Mouse (Mus musculus) heart, embryonic 16.5 days (tissue): ENCODE measurements around the gene Ctxn1. TPM values are rescaled to one million over a fixed set of nuclear protein-coding genes. Genes with fewer than 3 reads are reported as not detected.

Experiments used
- ATAC-seq: fragments of 200-750 bp; cut with Nextera tagmentation; replicated peaks from 2 replicates; pipeline ENCODE4 v1.8.0; 2017; ENCODE audit warnings: moderate number of reproducible peaks; ENCODE audit not compliant: insufficient read depth, low FRiP score; ENCODE audit errors: extremely low read depth
- H3K27ac ChIP-seq: fragments of 300-500 bp; sonication (generic); 2 replicates; pipeline ENCODE4 v1.5.1; 2014; ENCODE audit warnings: mild to moderate bottlenecking, low read length, control low read depth, moderate library complexity
- H3K27me3 ChIP-seq: fragments of 300-500 bp; sonication (generic); 2 replicates; pipeline ENCODE4 v1.6.1; 2014; ENCODE audit warnings: low read length, mixed read lengths; ENCODE audit not compliant: control insufficient read depth, insufficient read depth
- H3K36me3 ChIP-seq: fragments of 300-500 bp; sonication (generic); 2 replicates; pipeline ENCODE4 v1.6.1; 2014; ENCODE audit not compliant: control insufficient read depth, insufficient read depth
- H3K4me1 ChIP-seq: fragments of 300-500 bp; sonication (generic); 2 replicates; pipeline ENCODE4 v1.6.1; 2014; ENCODE audit warnings: low read length, mixed read lengths; ENCODE audit not compliant: control insufficient read depth, insufficient read depth
- H3K4me2 ChIP-seq: fragments of 300-500 bp; sonication (generic); 2 replicates; pipeline ENCODE4 v1.6.1; 2014; ENCODE audit warnings: low read depth, mild to moderate bottlenecking, control low read depth, low read length
- H3K4me3 ChIP-seq: fragments of 300-500 bp; sonication (generic); 2 replicates; pipeline ENCODE4 v1.5.1; 2014; ENCODE audit warnings: mild to moderate bottlenecking, control low read depth, low read length
- H3K9ac ChIP-seq: fragments of 300-500 bp; sonication (generic); 2 replicates; pipeline ENCODE4 v1.6.1; 2014; ENCODE audit warnings: low read length, control low read depth
- H3K9me3 ChIP-seq: fragments of 300-500 bp; sonication (generic); replicated peaks from 2 replicates; pipeline ENCODE4 v1.6.1; 2016; ENCODE audit warnings: low read length; ENCODE audit not compliant: control insufficient read depth
- WGBS: fragments of 180-500 bp; shearing (Covaris S2); extraction: QIAGEN DNeasy Blood & Tissue Kit; methylation state at CpG from one replicate; pipeline ENCODE4 v1.1.7; 2014; 5-methylcytosine and 5-hydroxymethylcytosine counted together
- polyA plus RNA-seq: library from polyadenylated mRNA; unstranded; fragments of >200 nt; fragmentation: Nextera tagmentation; extraction: Ambion mirVana; gene quantifications from 2 replicates; pipeline ENCODE4 v1.2.1, GENCODE M21; 2015

The Ctxn1 gene
- polyA plus RNA-seq = 27.5 and 28.4 TPM in 2 replicates

DNA sequence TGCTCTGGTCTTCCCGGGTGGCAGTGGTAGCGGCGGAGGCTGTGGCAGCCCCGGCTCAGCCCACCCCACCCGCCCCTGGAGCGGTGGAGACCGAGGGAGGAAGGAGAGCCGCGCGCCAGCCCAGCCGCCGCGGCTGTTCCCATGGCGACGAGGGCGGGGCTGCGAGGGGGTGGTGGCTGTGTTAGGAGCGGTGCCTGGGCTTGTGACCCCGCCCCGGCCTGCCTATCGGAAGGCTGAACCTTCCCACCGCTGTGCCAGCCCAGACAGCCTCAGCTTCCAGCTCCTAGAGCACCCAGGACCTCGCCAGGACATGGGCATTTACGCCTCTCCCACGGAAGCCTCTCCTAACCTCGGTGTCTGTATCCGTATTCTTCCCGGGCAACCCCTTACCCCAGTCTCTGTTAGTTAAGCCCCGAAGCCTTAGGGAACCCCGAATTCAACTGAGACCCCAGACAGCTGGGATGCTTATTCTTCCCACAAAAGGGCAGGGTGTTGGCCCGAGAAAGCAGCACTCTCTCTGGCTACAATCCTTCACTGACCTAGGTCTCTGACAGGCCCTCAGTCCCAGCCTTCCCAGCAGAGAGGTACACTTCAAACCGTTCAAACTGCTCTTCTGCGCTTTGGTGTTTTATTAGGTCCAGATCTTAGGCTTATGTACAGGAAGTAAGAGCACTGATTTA is at the start of gene Ctxn1:
Gene Ctxn1, minus strand, starts transcription at position 150 of the 680 bp plus-strand sequence.
- H3K4me1 ChIP-seq = peaks cover 8% of the 10 kb centered on the region
- no peaks in the 10 kb centered on the region for H3K9me3 ChIP-seq
- H3K27me3 ChIP-seq = no peaks in the 10 kb centered on the region
- H3K36me3 ChIP-seq = peaks cover 53% of the 10 kb centered on the region
- H3K4me2 ChIP-seq = peak within 1 kb of the TSS; percentile 91
- H3K9ac ChIP-seq = peak within 1 kb of the TSS; percentile 73
- peak within 1 kb of the TSS; percentile 52 for H3K27ac ChIP-seq
- ATAC-seq = peak; percentile 93
- peak within 1 kb of the TSS; percentile 73 for H3K4me3 ChIP-seq
- WGBS = 6% methylated on average over 31 of the region's 33 CpGs

DNA sequence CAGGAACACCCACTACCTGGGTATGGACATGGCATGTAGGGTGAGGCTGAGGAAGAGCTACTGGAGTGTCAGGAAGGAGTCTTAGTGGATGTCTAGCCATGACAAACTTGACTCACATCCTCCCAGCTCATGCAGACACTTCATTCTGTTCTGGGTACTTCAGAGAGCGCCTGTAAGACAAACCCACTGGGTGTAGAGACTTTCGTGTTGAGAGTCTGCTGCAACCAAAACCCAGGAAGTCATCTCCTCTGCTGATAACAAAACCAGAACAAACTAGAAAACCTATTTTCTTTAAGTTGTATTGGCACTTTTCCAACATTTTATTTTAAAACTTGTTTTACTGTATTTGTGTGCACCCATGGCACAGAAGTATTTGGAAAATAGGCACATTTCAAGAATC is 46.8 kb upstream of the Ctxn1 start:
- Histone ChIP-seq H3K4me2 (no peak overlapping the region), H3K9ac (no peak overlapping the region), H3K4me1 (0 out of 2 replicates have a peak, but pooled peaks cover 3% of the 10 kb centered on the region), H3K27me3 (no peaks in the 10 kb centered on the region), H3K27ac (no peak overlapping the region), H3K4me3 (no peak overlapping the region), H3K36me3 (peaks cover 67% of the 10 kb centered on the region), H3K9me3 (no peaks in the 10 kb centered on the region)
- WGBS = 81% methylated on average over 2 of the region's 2 CpGs
- ATAC-seq = no peak

DNA sequence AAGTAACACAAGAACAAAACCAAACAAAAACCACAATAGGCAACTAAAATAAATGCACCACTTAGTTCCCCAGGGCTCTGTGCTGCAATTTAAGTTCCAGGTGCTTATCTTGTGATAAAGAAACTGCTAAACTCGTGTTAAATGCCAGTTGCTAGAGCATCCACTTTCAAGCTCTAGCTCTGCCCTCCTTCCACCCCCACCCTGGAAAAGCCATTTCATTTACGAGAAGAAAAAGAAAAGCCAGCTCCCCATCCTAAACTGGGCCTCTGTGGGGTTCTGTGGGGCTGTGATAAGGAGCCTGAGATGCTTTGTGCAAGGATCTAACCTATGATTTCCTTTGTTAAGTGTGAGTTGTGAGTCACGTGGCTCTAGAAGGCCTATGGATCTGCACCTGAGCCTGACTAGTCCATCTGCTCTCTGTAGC is 45.1 kb upstream of the Ctxn1 start:
- 41% methylated on average over 3 of the region's 3 CpGs for WGBS
- Histone ChIP-seq H3K9me3 (no peaks in the 10 kb centered on the region), H3K27me3 (no peaks in the 10 kb centered on the region), H3K36me3 (peaks cover 66% of the 10 kb centered on the region), H3K4me3 (no peak overlapping the region), H3K4me2 (no peak overlapping the region), H3K9ac (no peak overlapping the region), H3K4me1 (0 out of 2 replicates have a peak, but pooled peaks cover 3% of the 10 kb centered on the region), H3K27ac (no peak overlapping the region)
- no peak for ATAC-seq

DNA sequence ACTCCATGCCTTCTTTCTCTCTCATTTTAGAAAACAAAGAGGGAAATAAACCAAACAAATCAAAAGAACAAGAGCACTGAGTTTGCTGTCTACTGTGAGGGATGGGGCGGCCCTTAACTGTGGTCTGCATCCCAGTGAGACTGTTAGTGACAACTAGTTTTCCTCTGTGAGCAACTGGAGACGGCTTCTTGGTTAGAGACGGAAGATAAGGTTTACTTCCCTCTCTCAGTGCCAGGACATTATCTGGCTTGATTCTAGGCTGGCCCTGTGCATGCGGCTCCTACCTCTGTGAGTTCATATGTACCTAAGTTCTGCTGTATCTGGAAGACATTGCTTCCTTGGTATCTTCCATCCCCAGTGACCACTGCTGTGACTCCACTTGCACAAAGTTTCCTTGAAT is 38.7 kb upstream of the Ctxn1 start:
- Histone ChIP-seq H3K9me3 (no peaks in the 10 kb centered on the region), H3K4me1 (no peaks in the 10 kb centered on the region), H3K4me3 (no peak overlapping the region), H3K36me3 (peaks cover 64% of the 10 kb centered on the region), H3K4me2 (no peak overlapping the region), H3K27me3 (no peaks in the 10 kb centered on the region), H3K27ac (no peak overlapping the region), H3K9ac (no peak overlapping the region)
- WGBS = 70% methylated on average over 4 of the region's 4 CpGs
- ATAC-seq = no peak

DNA sequence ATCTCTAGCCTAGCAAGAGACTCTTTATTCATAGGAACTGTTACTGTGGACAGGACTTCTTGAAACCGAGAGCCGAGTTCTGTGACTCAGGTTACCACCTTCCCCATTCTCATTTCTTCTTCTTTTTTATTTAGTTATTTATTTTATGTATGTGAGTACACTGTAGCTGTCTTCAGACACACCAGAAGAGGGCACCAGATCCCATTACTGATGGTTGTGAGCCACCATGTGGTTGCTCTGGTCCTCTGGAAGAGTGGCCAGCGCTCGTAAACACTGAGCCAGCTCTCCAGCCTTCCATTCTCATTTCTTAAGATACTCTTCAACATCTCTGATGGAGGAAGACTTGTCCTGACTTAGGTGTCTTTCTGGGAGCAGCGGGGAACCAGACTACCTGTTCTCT is 33.7 kb upstream of the Ctxn1 start:
- Histone ChIP-seq H3K9me3 (no peaks in the 10 kb centered on the region), H3K4me3 (no peak overlapping the region), H3K27me3 (no peaks in the 10 kb centered on the region), H3K4me2 (no peak overlapping the region), H3K4me1 (no peaks in the 10 kb centered on the region), H3K9ac (no peak overlapping the region), H3K27ac (no peak overlapping the region), H3K36me3 (peaks cover 54% of the 10 kb centered on the region)
- WGBS = 94% methylated on average over 5 of the region's 5 CpGs
- no peak for ATAC-seq

DNA sequence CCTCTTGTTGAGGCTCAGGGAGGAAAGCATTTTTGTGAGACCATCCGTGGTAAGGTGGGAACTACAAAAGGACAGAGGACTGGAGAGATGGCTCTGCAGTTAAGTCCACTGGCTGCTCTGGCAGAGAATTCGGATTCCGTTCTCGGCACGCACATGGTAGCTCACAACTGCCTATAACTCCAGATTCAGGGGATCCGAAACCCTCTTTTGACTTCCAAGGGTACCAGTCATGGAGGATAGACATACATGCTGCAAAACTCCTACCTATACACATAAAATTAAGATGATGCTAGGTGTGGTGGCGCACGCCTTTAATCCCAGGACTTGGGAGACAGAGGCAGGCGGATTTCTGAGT is 17.0 kb upstream of the Ctxn1 start:
- Histone ChIP-seq H3K36me3 (peaks cover 23% of the 10 kb centered on the region), H3K9ac (peak overlapping the region; percentile 86), H3K4me3 (peak overlapping the region; percentile 85), H3K4me1 (peaks cover 7% of the 10 kb centered on the region), H3K27ac (peak overlapping the region; percentile 67; the same call in 1 of the 2 replicates), H3K4me2 (peak overlapping the region; percentile 62), H3K9me3 (no peaks in the 10 kb centered on the region), H3K27me3 (no peaks in the 10 kb centered on the region)
- 22% methylated on average over 9 of the region's 9 CpGs for WGBS
- no peak; the same call in 1 of the 2 replicates for ATAC-seq

DNA sequence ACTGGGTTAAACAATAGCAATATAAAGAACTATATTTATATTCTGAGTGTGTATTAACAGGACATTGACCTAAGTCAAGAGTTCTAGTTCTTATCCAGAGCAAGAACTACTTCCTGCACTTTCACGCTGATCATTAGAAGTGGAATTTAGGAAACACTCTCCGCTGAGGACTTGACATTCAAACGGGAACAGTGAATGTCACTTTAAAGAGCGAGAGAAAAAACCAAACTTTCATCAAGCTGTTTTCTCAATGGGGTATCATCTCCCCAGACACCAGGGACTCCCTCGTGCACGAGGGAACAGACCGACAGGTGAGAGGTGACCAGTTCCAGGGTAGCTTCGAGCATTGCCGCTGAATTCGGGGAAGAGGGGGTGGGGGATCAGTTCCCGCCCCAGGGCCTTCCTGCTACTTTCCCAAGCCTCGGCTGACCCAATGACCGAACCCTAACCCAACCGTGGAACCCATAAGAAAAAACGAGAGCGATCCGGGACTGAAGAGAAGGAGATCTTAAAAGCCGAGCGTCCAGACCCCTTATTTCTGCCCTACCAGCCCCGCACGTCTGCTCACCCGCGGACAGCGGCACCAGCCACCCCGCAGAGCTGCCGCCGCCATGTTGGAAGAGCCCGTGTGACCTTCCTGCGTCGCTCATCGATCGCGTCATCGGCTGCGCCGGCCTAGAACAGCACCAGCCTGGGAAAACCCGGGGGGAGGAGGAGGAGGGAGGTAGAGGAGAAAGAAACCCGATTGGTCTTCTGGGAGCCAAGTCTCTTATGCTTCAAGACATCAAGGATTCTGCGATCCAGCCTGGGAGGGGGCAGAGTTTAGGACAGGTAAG is 16.4 kb upstream of the Ctxn1 start, which contains the start of gene Timm44:
Gene Timm44, minus strand, starts transcription at position 639 of the 836 bp plus-strand sequence.
- Histone ChIP-seq H3K4me1 (peaks cover 7% of the 10 kb centered on the region), H3K9me3 (no peaks in the 10 kb centered on the region), H3K4me2 (peak within 1 kb of the TSS; percentile 80), H3K4me3 (peak within 1 kb of the TSS; percentile 85), H3K27ac (peak within 1 kb of the TSS; percentile 67), H3K27me3 (no peaks in the 10 kb centered on the region), H3K36me3 (peaks cover 23% of the 10 kb centered on the region), H3K9ac (peak within 1 kb of the TSS; percentile 86)
- under 1% methylated on average over 39 of the region's 39 CpGs for WGBS
- peak; percentile 94 for ATAC-seq

DNA sequence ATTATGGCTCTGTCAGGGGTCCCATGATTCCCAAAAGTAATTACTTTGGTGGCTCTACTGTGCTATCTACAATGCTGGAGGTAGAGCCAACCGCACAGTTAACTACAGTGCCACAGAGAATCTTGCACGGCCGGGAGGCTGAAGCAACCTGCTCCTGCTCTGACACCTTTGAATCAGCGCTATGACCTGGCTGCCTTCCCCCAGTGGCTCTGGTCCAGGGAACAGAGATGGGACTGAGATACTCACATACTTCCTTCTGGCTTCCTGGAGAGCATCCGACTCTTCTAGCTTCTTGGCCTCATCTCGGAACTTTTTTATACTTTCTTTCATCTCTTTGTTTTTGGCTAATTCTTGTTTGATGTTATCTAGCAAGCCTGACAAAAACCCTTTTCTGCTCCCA is 10.5 kb upstream of the Ctxn1 start:
- WGBS = 86% methylated on average over 6 of the region's 6 CpGs
- no peak for ATAC-seq
- H3K36me3 ChIP-seq = peaks cover 74% of the 10 kb centered on the region

DNA sequence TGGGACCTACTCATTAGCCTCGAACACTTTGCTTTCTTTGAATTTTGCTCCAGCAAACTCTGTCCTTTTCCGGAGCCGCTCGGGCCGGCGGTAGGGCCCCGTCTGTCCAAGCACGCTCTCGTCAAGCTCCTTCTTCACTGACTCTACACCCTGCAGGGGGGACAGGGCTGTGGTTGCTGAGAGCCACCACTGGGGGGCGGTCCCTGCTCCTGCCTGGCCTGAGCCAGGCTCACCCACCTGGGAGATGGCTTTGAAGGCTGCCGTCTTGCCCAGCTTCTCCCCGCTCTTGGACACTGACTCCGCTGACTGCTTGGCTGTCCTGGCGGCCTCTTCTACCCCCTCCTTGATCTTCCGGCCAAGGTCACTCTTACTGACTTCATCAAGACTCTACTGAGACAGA is 8.6 kb upstream of the Ctxn1 start:
- ATAC-seq = no peak; the same call in 1 of the 2 replicates

More for the DNA sequence above, 10.5 kb upstream of the Ctxn1 start:
- no peaks in the 10 kb centered on the region for H3K9me3 ChIP-seq
- H3K4me1 ChIP-seq = peaks cover 3% of the 10 kb centered on the region
- no peak overlapping the region for H3K4me2 ChIP-seq
- no peak overlapping the region for H3K9ac ChIP-seq
- H3K27ac ChIP-seq = no peak overlapping the region
- no peaks in the 10 kb centered on the region for H3K27me3 ChIP-seq
- no peak overlapping the region for H3K4me3 ChIP-seq

More for the DNA sequence above, 8.6 kb upstream of the Ctxn1 start:
- H3K27me3 ChIP-seq = no peaks in the 10 kb centered on the region
- no peak overlapping the region for H3K4me3 ChIP-seq
- no peak overlapping the region for H3K4me2 ChIP-seq
- H3K9me3 ChIP-seq = no peaks in the 10 kb centered on the region
- H3K36me3 ChIP-seq = peaks cover 70% of the 10 kb centered on the region
- H3K4me1 ChIP-seq = no peaks in the 10 kb centered on the region
- no peak overlapping the region for H3K27ac ChIP-seq
- WGBS = 80% methylated on average over 15 of the region's 15 CpGs
- no peak overlapping the region for H3K9ac ChIP-seq
